Mouse (Mus musculus) E14TG2a.4 (cell line): Measurements from ENCODE around the gene Dok1.

ENCODE experiments used
- CTCF ChIP-seq: conservative IDR thresholded peaks from 2 replicates; pipeline ENCODE4 v1.5.1; 2014; ENCODE audit warnings: low read length
- NANOG ChIP-seq: IDR thresholded peaks from 2 replicates; pipeline ENCODE4 v1.6.1; 2014; ENCODE audit warnings: borderline replicate concordance, low read length, mixed read lengths
- POU5F1 ChIP-seq: IDR thresholded peaks from 2 replicates; pipeline ENCODE4 v1.6.1; 2014; ENCODE audit warnings: low read length, borderline replicate concordance

DNA sequence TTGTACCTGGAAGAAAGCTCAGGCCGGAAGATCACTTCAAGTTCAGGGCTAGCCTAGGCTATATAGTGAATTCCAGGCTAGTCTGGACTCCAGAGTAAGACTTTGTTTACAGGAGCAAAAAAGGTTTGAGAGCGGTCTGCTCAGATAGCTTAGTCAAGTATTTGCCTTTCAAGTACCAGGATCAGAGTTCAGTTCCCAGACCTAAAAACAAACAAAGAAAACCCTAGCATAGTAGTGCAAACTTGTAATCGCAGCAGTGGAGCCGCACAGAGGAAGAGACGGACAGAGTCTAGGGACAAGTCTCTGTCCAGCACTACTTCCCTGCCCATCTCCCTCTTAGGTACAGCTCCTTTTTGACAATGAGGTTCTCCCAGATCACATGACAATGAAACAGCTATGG is 46.9 kb upstream of the Dok1 start:
- no peak for TF ChIP-seq CTCF
- no peak for TF ChIP-seq POU5F1
- no peak for TF ChIP-seq NANOG
